Mouse (Mus musculus) heart, adult 2 months (tissue): ENCODE results near the gene Ptpn7. TPM values are rescaled to one million over a fixed set of nuclear protein-coding genes. Genes with fewer than 3 reads are reported as not detected.

Experiments
- DNase-seq, 2 experiments: peaks; one replicate each; pipeline ENCODE4 v3.0.0; 2021
- H3K27ac ChIP-seq: fragments of 200-600 bp; 2 replicates; pipeline ENCODE4 v1.8.1; 2022
- H3K27me3 ChIP-seq: fragments of 200-500 bp; 2 replicates; pipeline ENCODE4 v1.6.1; 2012; ENCODE audit warnings: mild to moderate bottlenecking, low read length, inconsistent platforms, mixed read lengths; ENCODE audit not compliant: control insufficient read depth, insufficient read depth
- H3K36me3 ChIP-seq: fragments of 200-500 bp; 2 replicates; pipeline ENCODE4 v1.6.1; 2012; ENCODE audit warnings: low read length, inconsistent platforms; ENCODE audit not compliant: control insufficient read depth, insufficient read depth
- H3K4me1 ChIP-seq: fragments of 200-500 bp; 2 replicates; pipeline ENCODE4 v1.6.1; 2011; ENCODE audit warnings: low read length; ENCODE audit not compliant: control insufficient read depth, insufficient read depth
- H3K4me3 ChIP-seq: fragments of 200-600 bp; 2 replicates; pipeline ENCODE4 v1.8.1; 2022
- H3K79me2 ChIP-seq: fragments of 200-500 bp; replicated peaks from 2 replicates; pipeline ENCODE4 v1.6.1; 2012; ENCODE audit warnings: mild to moderate bottlenecking, inconsistent platforms, low read length, moderate library complexity, mixed read lengths; ENCODE audit not compliant: control insufficient read depth, insufficient read depth
- H3K9ac ChIP-seq: fragments of 200-500 bp; 2 replicates; pipeline ENCODE4 v1.6.1; 2012; ENCODE audit warnings: low read depth, mild to moderate bottlenecking, control low read depth, inconsistent platforms, low read length, mixed read lengths
- CTCF ChIP-seq: fragments of 200-600 bp; IDR thresholded peaks from 2 replicates; pipeline ENCODE4 v1.8.1; 2022; ENCODE audit warnings: antibody characterized with exemption, mild to moderate bottlenecking, moderate library complexity
- EP300 ChIP-seq: fragments of 200-500 bp; IDR thresholded peaks from 2 replicates; pipeline ENCODE4 v1.6.1; 2011; ENCODE audit warnings: low read depth, low read length, control low read depth; ENCODE audit not compliant: insufficient read depth
- POLR2A ChIP-seq: fragments of 200-500 bp; IDR thresholded peaks from 2 replicates; pipeline ENCODE4 v1.6.1; 2011; ENCODE audit warnings: mild to moderate bottlenecking, low read depth, low read length, control low read depth; ENCODE audit not compliant: insufficient read depth
- WGBS: fragments of 180-500 bp; shearing (Covaris S2); methylation state at CpG from one replicate; pipeline ENCODE4 v1.1.7; 2018; 5-methylcytosine and 5-hydroxymethylcytosine counted together
- intact Hi-C: fragments of 180-260 bp; cut with DNase I; formaldehyde crosslinking; loops from one replicate; pipeline ENCODE4 v1.15.1; 2025
- polyA plus RNA-seq: library from polyadenylated mRNA; depleted of rRNA; stranded (reverse); fragments of >200 nt; gene quantifications from 2 replicates; pipeline ENCODE4 v1.2.3, GENCODE M21; 2012
- total RNA-seq, 2 experiments: library from RNA; stranded (reverse); gene quantifications; 2 replicates each; pipeline ENCODE4 v1.2.3; 2021

The Ptpn7 gene
- total and polyA plus RNA-seq, 3 experiments, result 0.73 to 1.4 (median 0.82) TPM

DNA sequence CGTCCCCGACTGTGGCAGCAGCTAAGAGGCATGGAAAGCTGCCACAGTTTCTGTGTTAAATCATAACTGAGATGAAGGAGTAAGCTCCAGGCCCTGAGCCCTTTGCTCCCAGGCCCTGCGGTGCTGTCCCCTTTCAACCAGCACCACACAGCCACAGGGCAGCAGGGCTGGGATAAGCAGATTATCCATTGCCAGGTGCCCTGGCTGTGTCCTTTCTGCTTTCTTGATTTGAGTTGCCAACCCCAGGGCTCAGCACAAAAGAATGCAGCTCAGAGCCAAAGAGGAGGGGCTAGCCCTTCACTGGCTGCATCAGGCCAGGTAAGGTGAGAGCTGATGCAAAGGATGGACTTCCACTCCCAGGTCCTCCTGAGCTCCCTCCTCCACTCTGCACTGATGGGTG lies 45.2 kb downstream of the Ptpn7 start:
- Histone ChIP-seq H3K79me2 (no peaks in the 10 kb centered on the region), H3K36me3 (no peaks in the 10 kb centered on the region), H3K9ac (no peak overlapping the region), H3K27me3 (0 out of 2 replicates have a peak, but pooled peaks cover 1% of the 10 kb centered on the region), H3K27ac (no peak overlapping the region), H3K4me3 (no peak overlapping the region), H3K4me1 (peaks cover 3% of the 10 kb centered on the region; the same call in 1 of the 2 replicates)
- DNase-seq, result no peak
- TF ChIP-seq POLR2A (no peak), CTCF (no peak), EP300 (no peak)
- WGBS, result 77% methylated on average over 3 of the region's 3 CpGs
- intact Hi-C loops, result no loop called here

DNA sequence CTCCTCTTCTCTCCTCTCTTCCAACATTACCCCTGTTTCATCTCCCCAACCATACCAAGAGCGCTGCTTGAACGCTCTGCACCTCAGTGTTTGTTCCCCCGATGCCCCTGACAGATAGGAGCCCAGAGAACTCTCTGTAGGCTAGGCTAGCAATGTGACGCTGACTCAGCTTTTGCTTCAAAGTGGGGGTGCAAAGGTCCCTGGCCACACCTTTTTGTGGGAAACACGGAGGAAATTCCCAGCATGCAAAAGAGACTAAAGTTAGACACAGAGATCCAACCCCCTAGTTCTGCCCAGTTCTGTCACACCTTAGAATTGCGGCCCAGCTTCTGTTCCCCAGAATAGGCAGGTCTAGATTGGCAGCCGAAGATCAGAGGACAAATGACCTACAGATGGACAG lies 46.4 kb downstream of the Ptpn7 start:
- peaks cover 3% of the 10 kb centered on the region; the same call in 1 of the 2 replicates for H3K4me1 ChIP-seq
- H3K36me3 ChIP-seq, result no peaks in the 10 kb centered on the region
- 0 out of 2 replicates have a peak, but pooled peaks cover 1% of the 10 kb centered on the region for H3K27me3 ChIP-seq
- no peak overlapping the region for H3K27ac ChIP-seq
- WGBS, result 84% methylated on average over 7 of the region's 7 CpGs
- H3K9ac ChIP-seq, result no peak overlapping the region
- no peaks in the 10 kb centered on the region for H3K79me2 ChIP-seq
- no peak for TF ChIP-seq CTCF
- no peak for TF ChIP-seq POLR2A
- TF ChIP-seq EP300, result no peak
- H3K4me3 ChIP-seq, result no peak overlapping the region
- DNase-seq, result no peak
- intact Hi-C loops, result no loop called here

DNA sequence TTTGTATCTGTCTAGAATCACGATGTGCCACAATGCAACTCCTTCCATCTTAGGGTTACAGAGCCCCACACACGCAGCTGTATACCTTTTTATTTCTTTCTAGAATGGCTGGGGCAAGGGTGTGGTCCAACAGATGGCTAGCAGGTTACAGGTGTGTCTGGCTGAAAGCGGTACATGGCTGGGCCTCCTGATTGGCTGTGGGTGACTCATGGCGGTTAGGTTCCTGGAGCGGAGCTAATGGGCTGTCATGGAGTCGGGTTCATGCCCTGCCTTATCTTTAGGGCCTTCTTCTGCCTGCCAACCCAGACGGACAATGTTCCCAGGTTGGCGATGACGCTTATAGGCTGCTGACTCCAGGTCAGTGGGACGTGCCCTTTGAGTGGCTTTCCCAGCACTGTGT lies 48.3 kb downstream of the Ptpn7 start:
- no peaks in the 10 kb centered on the region for H3K36me3 ChIP-seq
- H3K27me3 ChIP-seq, result 0 out of 2 replicates have a peak, but pooled peaks cover 1% of the 10 kb centered on the region
- no peak overlapping the region for H3K4me3 ChIP-seq
- 81% methylated on average over 10 of the region's 10 CpGs for WGBS
- H3K79me2 ChIP-seq, result no peaks in the 10 kb centered on the region
- DNase-seq, result no peak
- peaks cover 3% of the 10 kb centered on the region; the same call in 1 of the 2 replicates for H3K4me1 ChIP-seq
- intact Hi-C loops, result no loop called here
- TF ChIP-seq POLR2A (no peak), EP300 (no peak), CTCF (no peak)
- H3K9ac ChIP-seq, result no peak overlapping the region
- H3K27ac ChIP-seq, result no peak overlapping the region

DNA sequence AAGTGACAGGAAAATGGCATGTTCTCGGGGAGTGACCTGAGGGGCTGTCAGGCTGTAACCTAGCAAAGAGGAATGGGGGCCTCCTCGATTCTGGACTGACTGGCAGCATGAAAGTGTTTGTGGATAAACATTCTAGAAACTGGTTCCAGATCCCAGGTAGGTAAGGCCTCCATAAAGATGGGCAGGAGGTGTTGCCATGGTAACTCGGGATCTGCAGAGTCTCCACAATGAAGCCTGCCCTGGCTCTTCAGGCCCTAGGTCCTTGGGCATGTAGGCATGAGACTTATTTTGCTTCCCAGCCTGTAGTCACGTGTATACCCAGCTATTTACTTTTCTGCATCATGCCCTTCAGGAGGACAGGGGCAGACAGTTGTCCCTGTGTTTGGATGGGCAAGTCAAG lies 48.8 kb downstream of the Ptpn7 start:
- H3K79me2 ChIP-seq, result no peaks in the 10 kb centered on the region
- intact Hi-C loops, result no loop called here
- peaks cover 3% of the 10 kb centered on the region; the same call in 1 of the 2 replicates for H3K4me1 ChIP-seq
- no peak overlapping the region for H3K9ac ChIP-seq
- 0 out of 2 replicates have a peak, but pooled peaks cover 1% of the 10 kb centered on the region for H3K27me3 ChIP-seq
- no peak overlapping the region for H3K4me3 ChIP-seq
- TF ChIP-seq EP300, result no peak
- H3K27ac ChIP-seq, result no peak overlapping the region
- no peaks in the 10 kb centered on the region for H3K36me3 ChIP-seq
- DNase-seq, result no peak
- 86% methylated on average over 4 of the region's 4 CpGs for WGBS

DNA sequence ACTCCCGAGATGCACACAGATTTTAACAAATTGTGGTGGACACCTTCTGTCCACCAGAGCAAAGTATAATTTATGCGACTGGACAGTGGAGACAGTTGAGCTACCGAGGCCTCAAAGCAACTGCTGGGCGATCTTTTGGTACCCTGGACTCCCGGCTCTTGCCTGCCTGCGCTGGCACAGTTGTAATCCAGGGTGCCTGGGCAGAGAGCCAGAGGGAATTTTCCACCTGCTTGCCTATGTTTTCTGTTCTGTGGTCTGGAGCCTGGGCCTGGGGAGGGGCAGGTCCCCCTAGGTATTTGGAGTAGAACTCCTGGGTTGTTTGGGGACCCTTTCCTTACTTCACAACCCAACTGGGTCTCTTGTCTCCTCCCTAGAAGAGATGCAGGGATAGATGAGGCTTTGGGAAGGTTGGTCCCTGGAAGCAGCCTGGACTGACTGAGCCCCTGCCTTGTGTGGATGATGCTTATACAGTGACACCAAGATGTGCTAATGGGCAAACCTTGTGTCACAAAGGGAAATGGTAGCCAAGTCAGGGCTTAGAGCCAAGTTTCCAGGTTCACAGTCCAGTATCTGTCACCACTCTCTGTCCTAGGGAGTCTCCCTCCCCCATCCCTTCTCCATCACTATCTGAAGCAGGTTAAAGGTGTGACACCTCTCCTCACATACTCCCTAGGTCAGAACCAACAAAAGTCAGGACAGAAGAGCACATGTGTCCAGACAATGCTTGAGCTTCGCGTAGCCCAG lies 49.6 kb downstream of the Ptpn7 start:
- DNase-seq, result no peak
- WGBS, result 67% methylated on average over 8 of the region's 8 CpGs
- Histone ChIP-seq H3K27me3 (0 out of 2 replicates have a peak, but pooled peaks cover 1% of the 10 kb centered on the region), H3K4me3 (no peak overlapping the region), H3K4me1 (peaks cover 3% of the 10 kb centered on the region; the same call in 1 of the 2 replicates), H3K9ac (no peak overlapping the region), H3K27ac (no peak overlapping the region), H3K79me2 (no peaks in the 10 kb centered on the region), H3K36me3 (no peaks in the 10 kb centered on the region)
- no peak for TF ChIP-seq POLR2A
- intact Hi-C loops, result no loop called here

DNA sequence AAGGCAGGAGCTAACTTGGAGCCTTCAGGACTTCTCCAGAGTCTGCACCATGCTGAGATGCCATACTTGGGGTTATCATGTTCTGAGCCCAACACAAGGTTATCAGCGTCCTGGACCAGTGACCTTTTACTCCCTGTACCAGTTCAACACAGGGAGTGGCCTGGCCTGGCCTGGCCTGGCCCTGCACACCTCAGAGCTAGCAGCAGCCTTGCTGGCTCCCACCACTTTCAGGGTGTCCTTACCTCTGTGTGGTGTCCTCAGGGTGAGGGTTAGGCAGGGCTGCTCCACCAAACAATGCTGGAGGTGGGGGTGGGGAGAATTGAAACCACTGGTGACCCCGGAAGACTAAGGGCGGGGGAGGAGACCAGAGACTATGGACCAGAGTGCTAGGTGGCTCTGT lies 50.5 kb downstream of the Ptpn7 start:
- Histone ChIP-seq H3K79me2 (no peaks in the 10 kb centered on the region), H3K27me3 (0 out of 2 replicates have a peak, but pooled peaks cover 1% of the 10 kb centered on the region), H3K9ac (no peak overlapping the region), H3K36me3 (no peaks in the 10 kb centered on the region), H3K27ac (no peak overlapping the region), H3K4me1 (peaks cover 3% of the 10 kb centered on the region; the same call in 1 of the 2 replicates), H3K4me3 (no peak overlapping the region)
- TF ChIP-seq CTCF (no peak), POLR2A (no peak), EP300 (no peak)
- 65% methylated on average over 3 of the region's 3 CpGs for WGBS
- intact Hi-C loops, result no loop called here
- no peak for DNase-seq
